Mouse (Mus musculus): ENCODE results near the gene Abcc10.

DNA sequence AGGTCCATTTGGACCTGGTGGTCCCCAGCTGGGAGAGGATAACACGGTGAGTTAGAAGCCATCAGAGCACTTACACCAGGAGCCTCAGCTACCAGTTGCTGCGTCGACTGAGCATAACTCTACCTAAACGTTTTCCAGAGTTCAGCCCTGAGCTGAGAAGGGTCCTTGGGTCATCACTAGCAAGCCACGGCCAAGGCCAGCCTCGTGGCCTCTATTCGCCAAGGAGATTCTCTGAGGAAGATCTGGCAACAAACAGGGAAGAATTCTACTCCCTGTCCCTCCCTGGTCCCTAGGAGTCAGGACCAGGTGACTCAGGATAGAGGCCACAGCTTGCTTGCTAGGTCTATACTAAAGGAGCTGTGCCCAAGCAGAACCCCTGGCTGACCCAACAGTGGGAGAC is 60.6 kb downstream of the Abcc10 start:
- TF ChIP-seq CTCF (IDR thresholded peaks at IDR 0.05; ENCODE audit: low read depth, low read length) (no peak), EP300 (IDR thresholded peaks at IDR 0.05; ENCODE audit: insufficient read depth, low read depth, low read length) (no peak), POLR2A (IDR thresholded peaks at IDR 0.05; ENCODE audit: insufficient read depth, low read length) (no peak)

All from ES-Bruce4 (cell line).